Mouse (Mus musculus) testis, postnatal 10 days (tissue): ENCODE measurements around the gene Fam181a.

Experiments used
- DNase-seq: peaks from one replicate; pipeline ENCODE4 v3.0.0; 2021; ENCODE audit warnings: low spot score

The Fam181a gene

DNA sequence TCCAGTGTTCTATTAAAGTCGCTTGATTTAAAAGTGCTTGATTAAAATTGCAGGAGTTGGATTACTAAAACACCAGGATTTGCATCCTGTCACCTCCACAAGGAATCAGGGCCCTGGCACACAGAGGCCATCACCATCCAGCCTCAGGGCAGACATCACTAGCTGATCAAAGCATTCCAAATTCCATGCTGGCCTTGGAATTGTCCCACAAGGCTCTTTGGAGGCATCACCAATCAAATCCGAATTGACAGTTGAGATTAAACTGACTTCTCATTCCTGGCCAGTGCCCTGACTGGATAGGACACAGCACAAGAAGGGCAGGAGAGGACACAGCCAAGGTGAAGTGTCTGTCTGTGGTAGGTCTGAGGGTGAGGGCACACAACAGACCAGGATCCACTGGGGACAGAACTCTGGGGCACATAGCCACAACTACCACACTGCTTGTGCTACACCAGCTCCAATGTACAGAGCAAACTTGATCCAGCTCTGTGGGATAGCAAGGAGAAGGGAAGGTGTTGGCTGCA lies at the start of gene Fam181a:
Fam181a (plus strand) TSS at position 232 of the 524 bp plus-strand sequence.
- no peak for DNase-seq

DNA sequence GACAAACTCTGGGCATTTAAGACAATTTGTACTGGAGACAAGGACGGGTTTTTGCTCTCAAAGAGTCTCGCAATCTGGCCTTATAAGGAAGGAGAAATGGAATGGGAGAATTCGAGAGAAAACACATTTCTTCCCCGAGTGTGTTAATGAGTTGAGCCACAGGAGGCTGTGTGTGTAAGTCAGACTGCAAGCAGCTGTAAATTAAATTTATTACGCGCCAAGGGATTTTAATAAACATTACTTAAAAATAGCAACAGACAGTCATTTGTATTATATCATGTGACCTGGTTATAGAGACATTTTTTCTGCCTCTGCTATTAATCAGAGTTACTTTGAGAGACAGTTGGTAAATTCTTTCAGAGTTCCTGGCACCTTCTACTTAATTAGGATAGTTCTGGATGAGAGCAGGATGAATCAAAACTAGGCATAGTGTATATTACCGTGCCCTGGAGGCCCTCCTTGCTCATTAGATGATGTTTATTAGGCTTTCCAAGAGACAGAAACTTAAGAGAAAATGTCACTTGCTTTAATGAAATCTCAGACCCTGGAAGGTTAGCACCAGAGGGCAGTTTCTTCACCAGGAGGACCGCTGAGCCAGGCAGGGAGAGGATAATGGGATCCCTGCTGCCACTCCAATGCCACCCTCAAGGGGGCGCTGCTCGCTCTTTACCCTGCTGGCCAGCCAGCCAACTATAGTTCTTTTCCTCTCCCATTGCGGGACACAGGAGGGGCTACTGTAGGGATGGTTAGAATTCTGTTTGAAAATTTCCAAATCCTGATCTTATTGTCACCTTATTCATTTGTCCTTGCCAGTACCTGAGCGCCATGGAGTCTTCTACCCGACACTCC lies 48.5 kb upstream of the Fam181a start:
- peak; percentile 63 for DNase-seq

DNA sequence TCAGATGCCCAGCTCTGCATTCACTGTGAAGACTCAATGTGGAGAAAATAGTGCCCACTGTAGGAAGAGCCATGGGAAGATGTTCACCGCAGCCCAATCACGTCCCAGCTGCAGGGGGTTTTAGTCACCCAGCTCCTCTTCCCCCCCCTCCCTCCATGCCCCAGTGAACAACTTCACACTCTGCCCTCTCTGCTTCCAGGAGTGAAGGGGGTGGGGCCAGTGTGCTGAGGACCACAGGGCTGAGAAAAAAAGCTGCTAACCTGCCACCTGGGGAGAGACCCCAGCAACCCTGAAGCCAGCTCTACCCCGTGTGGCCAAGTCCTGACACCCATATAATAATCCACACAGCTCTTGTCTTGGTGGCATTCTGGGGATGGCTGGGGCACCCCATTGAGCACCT lies 44.2 kb upstream of the Fam181a start:
- DNase-seq = no peak

DNA sequence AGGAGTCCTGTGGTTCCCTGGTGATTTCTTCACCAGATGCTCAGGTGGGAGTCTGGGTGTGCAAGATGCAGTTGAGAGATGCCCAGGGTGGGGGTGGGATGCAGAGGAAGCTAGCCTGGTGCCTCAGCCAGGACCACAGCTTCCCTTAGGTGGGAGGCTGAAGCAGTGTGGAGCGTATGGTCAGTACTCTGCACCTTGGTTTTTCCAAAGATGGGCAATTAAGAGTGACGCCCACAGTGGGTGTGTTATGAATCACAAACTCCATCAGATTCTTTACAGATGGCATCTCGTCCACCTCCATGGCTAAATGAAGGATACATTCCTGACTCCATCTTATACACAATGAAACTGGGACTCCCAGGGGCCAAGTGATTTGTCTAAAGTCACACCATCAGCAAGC lies 38.6 kb upstream of the Fam181a start:
- DNase-seq = no peak

DNA sequence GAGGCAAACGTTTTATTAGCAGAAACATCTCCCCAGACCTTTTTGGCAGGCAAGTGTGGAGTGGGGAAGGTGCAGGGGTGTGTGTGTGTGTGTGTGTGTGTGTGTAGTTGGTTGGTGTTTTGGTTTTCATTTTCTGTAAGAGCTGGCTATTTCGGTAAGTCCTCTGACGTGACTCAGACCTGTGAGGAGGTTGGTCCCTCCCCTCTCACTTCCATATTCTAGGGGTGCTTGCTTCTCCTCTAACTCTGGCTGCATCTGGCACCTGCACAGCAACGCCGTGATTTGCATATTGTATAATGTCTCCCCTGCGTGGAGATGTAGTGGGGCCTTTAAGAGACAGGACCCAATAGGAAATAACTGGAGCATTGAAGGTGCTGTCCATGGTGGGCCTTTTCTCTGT lies 37.7 kb upstream of the Fam181a start:
- no peak for DNase-seq

DNA sequence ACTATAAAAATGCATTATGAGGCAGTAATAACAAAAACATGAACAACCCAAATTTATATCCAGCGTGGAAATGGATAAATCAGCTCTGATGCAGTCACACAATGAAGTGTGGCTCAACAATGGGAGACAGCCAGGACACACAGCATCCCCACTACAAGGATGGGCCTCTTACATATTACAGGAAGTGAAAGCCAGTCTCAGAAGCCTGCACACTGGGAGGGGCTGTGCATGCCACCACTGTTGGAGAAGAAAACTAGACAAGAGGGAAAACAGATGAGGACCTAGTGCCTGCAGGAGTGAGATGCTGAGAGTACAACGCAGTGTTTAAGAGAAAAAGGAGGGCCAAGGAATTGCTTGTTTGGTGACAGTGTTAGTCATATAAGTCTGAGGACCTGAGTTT lies 37.0 kb upstream of the Fam181a start:
- no peak for DNase-seq

DNA sequence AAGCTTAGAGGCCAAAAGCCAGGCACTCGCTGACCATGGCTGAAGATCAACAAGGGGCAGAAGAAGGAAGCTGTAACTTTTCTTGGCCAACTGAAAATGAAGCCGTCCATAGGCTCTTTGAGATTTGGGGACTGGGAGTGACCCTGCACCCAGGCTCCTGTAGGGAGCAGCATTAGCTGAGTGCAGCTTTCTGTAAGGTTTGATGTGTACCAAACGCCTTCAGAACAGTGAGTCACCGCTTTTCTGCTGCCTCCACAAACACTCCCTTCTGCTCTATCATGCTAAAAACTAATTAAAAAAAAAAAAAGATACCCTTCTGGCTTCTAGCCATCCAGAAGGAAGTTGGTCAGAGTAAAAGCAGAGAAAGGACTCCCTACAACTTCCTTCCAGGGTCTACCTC lies 34.4 kb upstream of the Fam181a start:
- DNase-seq = no peak

DNA sequence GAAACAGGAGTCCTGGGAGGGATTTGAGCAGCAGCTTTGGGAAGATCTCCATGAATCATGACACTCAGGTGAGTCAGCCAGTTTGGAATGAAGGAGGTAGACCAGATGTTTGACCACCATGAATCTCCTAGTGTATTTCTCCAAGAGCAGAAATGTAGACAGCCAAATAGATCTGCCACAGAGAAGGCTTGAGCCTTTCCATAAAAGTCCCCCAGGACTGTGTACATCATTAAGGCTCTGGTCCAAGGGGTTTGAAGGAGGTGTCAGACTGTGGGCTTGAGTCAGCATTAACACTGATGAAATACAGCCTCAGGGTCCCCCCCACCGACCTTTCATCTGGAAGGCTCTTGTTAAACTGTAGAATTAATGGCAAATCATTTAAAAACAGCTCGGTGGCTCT lies 29.3 kb upstream of the Fam181a start:
- DNase-seq = no peak

DNA sequence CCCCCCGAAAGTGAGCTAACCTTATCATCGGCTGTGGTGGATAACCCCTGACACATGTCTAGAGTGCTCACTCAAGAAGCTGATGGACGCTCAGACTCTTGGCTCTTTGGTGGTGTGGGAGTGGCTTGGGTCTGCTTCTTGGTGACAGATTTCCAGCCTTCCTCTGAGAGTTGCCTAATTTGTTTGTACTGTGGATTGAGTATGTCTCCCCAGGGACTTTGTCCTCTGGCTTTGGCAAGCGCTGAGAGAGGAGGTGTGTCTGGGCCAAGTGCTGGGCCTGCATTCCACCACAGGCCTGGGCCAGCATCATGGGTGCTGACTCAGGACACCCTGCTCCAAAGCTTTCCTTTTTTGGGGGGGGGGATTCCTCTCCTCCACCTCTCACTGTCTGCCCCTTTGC lies 28.9 kb upstream of the Fam181a start:
- no peak for DNase-seq

DNA sequence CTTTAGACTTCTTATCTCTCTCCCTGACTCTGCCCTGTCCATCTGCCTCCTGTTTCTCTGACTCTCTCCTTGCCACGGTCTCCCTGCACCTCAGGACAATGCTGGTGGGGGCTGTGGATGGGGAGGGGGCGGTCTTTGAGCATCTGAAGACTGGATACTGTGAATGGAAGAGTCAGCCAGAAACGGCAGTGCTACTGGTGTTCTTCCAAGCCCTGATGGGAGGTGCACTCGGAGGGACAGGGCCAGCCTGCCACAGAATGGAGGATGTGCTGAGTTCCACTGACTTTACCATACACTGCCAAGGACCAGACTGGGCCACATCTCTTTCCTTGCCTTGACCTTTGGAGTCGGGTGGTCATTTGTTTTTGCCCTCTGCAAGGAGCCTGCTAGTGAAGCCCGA lies 27.8 kb upstream of the Fam181a start:
- DNase-seq = no peak

DNA sequence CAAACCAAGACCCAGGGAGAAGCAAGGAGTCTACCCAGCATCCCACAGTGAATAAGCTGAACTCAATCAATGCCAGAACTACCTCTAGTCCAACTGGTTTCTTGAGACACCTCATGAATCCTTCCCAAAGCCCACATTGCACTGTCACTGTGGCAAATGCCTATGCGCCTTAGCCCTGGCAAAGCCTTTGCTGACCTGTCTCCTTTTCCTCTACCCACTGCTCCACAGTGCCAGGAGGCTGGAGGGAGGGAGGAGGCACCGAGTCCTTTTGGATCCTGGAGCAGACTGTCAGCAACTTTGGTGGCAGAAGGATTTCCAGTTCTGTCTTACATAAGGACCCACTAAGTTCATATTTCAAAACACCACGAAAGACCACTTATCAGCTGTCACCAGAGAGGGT lies 27.4 kb upstream of the Fam181a start:
- no peak for DNase-seq

DNA sequence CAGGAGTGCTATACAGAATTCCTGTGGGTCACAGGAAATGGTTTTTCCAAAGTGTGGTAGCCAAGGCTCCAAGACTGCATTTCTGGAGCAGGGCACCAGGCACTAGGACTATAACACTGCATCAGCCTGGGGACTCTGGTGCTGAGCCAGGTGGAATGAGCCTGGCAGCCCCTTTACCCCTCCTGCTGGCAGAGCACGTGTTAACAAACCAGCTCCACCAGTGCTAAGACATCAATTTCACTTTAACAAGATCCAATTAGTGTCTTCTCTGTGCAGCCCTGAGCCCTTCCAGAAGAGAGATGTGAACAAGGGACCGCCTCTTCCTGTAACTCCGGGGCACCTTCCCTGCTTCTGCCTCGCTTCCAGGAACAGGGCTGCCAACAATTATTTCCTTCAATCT lies 23.5 kb upstream of the Fam181a start:
- DNase-seq = no peak

DNA sequence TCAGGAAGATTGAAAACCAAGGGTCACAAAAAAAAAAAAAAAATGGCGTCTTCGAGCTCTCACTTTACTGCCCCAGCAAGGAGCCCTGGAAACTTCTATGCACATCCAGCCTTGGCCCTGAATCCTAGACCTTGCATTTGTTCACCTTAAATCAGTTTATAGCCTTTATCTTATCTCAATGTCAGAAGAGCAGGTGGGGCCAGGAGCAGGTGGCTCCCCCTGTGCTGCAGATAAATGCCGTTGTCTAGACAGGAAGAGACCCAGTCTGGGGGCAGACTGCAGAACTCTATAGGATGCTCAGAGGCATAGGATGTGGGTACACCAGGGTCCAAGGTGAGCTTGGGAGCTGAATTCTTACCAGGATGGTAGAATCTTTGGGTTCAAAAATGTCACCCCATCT lies 18.4 kb upstream of the Fam181a start:
- DNase-seq = no peak

DNA sequence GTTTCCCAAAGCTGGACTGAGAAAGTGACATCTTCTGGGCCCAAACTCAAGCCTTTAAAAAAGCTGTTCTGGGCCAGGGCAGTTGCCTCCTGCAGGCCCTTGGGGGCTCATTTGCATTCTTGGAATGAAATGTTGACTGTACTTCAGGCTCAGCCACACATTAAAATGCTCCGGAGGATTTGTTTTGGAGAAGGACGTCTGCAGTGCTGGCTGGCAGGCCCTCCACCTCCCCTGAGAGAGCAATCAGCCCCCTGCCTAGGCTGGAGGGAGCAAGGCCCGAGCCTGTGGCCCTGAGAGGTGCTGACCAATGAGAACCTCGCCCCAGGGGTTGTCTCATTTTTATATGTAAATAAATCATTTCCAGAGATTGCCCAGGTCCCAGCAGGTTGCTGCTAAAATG lies 14.5 kb upstream of the Fam181a start:
- DNase-seq = no peak

DNA sequence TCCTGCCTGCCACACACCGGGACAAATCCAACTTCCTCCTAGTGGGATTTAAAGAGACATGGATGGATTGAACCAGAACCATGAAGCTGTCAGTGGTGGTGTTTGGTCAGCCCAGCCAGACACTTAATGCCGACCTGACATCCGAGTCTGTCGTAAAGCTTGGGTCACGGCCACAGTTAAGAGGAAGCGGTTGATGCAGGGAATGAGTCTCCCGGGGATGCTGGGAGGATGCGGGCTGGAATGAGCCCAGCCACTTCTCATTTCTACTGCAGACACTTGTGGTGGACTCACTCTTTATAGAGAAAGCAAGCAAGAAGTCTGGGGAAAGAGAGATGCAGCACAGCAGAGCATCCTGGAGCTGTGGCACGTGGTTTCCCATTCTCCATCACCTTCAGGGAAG lies 10.3 kb upstream of the Fam181a start:
- DNase-seq = no peak

DNA sequence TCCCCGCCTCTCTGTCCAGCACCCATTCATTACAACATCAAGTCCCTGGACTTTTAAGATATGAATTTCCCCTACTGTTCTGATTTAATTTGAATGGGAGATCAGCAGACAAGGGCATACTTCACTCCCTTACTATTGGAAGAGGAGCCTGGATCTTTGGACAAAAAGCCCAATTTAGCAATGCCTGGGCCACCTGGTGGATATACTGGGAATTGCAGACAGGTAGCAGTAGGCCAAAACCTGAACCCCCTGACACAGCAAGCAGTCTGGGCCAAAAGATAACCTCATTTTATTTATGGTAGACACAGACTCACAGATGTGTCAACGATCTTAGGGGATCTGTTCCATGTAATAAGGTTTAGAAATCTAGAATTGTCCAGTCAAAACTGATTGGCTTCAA lies 9.1 kb upstream of the Fam181a start:
- DNase-seq = peak; percentile 83

DNA sequence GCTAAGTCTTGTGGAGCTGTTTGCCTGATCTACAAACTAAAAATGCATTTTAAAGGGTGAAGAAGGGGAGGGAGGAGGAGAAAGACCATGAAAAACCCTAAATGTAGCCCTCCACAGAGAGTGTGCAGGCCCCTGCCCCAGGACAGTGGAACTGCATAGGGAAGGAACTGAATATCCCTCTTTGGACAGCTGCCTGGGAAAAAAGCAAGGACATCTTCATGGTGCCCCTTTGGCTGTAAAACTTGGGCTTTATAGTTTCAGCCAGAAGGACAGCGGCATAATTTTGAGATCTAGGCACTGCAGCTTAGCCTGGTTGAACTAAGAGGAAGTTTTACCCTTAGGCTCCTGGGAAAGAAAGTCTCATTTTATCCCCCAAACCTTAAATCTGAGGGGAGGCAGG lies 7.8 kb upstream of the Fam181a start:
- DNase-seq = no peak

DNA sequence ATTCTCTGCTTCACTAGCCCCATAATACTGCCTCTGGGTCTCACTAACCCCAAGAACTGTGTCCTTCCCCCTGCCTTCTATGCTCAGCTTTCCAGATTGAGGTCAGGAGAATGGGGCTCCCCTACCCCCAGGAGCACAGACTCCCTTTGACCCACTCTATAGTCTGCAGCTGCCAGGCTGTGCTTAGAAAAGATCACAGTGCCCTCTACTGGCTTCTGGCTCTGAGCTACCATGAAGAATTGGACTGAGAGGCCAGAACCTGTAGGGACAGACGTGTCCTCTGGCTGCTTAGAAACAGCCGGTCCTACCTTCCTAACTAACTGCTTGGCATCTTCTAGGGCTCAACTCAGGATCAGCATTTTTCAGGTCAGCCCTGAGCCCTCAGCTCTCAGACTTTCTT lies 4.6 kb upstream of the Fam181a start:
- no peak for DNase-seq

DNA sequence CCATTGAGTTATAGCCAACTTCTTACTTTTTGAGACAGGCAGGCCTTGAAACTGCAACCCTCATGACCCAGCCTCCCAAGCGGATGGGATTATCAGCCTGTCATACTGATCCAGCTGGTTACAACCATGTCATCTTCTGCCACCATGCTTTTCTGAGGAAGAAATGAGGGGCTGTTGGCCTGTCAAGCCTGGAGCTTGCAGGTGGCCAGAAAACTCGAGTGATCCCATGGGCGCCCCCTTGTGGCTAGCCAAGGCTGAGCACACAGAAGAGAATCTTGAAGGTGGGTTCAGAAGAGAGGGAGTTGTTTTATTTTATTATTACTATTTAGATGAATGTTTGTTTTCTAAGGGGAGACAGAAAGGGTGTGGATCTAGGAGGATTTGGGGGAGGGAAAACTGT lies 4.1 kb upstream of the Fam181a start:
- DNase-seq = peak; percentile 82

DNA sequence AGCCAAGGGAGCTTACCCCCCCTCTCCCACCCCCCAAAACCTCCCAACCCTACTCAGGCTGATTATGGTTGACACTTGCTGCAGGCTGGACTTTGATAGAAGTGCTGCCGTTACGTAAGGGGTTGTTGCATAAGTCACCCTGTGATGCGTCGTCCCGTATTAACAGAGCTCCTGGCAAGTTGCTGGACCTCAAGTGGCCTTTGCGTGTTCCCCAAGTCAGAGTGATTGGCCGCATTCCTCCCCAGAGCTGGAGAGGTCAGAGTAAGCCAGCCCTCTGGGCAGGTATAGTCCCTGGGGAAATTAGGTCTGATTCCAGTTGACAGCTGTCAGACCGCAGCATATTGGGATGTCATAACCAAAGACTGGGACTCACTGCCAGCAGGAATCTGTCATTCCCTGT lies 1.1 kb downstream of the Fam181a start:
- no peak for DNase-seq

DNA sequence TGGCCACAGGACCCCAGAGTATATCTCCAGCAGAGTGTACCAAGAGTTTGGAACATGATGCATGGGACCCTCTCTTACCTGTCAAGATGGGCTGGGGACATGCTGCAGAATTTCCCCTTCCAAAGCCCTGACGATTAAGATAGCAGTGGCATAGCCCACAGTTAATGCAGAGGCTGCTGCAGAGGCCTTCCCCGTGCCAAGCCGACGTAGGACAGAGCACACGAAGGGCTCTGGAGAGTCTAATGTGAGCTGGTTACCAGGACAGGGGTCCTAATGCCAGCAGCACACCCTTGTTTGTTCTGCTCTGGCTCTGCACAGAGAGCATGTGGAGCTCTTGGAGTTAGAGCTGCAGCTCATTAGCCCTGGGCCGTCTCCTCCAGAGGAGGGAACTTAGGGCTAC lies 2.5 kb downstream of the Fam181a start:
- DNase-seq = no peak

DNA sequence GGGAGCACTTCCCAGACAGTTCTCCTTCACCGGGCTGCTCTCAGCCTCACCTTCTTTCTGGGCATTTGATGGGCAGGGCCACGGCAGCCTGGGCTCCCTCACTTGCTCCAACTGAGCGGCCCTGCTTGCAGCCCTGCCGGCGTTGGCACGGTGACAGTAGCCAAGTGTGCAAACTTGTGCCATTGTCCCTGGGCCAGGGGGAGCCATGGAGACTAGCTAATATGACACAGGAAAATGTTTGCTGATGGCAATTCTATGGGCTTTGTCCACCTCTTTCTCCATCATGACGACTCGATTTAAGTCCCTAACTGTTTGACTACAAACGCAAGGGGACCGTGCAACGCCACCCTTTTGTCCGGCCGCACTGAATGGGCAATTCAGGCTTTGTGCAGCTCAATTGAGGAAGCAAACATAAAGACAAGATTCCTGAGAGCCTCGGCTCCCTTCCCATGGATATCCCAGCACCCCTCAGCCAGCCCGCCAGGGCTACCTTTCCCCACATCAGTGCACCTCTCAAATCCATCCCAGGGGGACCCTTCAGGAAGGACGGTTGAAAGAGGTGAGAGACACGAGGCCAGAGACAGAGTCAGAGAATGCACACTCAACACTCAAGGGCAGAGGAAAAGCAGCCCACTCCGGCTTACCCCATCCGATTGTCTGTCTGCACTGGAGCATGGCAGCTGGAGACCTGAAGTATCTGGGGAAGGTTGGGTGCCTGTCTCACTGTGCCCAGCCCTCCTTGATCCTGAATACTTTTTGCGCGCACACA lies 3.3 kb downstream of the Fam181a start:
- DNase-seq = no peak

DNA sequence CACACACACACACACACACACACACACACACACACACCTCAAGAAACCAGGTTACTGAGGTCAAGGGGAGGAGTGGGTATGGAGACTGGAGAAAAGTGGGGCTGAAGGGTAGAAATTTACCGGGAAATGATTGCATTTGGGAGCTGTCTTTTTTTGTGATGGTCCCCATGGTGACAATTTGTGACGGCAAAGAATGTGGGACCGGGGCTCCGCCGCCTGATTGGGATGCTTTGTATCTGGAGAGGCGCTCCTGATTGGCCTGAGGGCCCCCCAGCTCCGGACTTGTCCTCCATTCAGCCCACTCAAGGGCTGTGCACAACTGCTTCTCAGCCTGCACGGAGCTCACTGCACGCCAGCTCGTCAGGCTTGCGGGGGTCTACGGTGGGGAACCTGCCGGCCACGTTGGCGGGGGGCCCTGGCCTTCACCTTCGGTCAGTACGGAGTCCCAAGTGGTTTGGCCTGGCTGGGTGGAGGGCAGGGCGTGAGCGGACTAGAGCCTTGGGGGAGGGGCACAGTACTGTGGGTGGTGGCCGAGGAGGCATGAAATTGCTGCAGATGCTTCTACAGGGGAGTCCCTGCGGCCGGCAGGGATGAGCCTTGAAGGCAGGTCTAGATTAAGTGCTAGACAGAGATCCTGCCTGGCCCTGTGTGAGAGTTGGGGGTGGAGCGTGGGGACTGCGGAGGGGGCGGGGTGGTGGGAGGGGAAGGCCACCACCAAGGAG lies 4.0 kb downstream of the Fam181a start:
- DNase-seq = peak; percentile 70
